Mouse (Mus musculus) kidney, postnatal 4 days (tissue): ENCODE measurements at regions not wholly inside any gene's neighbourhood (a gene's known extent, or its start where the extent isn't known, plus 50 kb on each side); places are given as distances from the start of the nearest gene placed in this dataset.

Experiments
- DNase-seq, 2 experiments: peaks; one replicate each; pipeline ENCODE4 v3.0.0; 2021; ENCODE audit warnings: mixed read lengths in 2 of 2

- peak; percentile 23 to 44 for DNase-seq
These were observed 68.2 kb downstream of the Ankrd7 start for GRCm38 (mm10) chr6:18934362-18934761.

- DNase-seq: no peak
These were observed 80.0 kb downstream of the Ankrd7 start for GRCm38 (mm10) chr6:18946002-18946683.
